Mouse (Mus musculus) testis, postnatal 14 days (tissue): Measurements from ENCODE around the gene Col4a2.

Experiments used
- DNase-seq: peaks from one replicate; pipeline ENCODE4 v3.0.0; 2021; ENCODE audit warnings: low spot score

The Col4a2 gene

DNA sequence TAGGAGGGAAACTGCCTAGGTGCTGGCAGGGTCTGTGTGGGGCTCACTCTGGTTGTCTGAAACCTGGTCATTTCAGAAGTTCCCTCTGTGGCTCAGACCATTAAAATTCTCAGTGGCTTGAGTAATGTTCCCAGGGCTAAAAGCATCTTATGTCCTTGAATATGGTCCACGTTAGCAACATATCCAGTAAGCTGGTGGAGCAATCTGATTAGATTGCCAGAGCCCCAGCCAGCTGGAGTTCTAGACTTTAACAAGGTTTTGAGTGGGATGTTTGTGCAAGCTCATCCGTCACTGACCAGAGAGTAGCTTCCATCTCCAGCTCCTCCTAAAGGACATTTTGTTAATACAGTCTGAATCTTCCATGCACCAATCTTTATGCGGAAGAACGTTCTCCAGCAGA, 72.2 kb downstream of the Col4a2 start:
- DNase-seq: no peak

- DNase-seq: no peak
These were observed 72.8 kb downstream of the Col4a2 start for GRCm38 (mm10) chr8:11385272-11385905.

- no peak for DNase-seq
These were observed 74.7 kb downstream of the Col4a2 start for GRCm38 (mm10) chr8:11387282-11387681.

- no peak for DNase-seq
These were observed 76.9 kb downstream of the Col4a2 start for GRCm38 (mm10) chr8:11389275-11390050.

- peak; percentile 54 for DNase-seq
These were observed 80.1 kb downstream of the Col4a2 start for GRCm38 (mm10) chr8:11392739-11393138.

GRCm38 (mm10) chr8:11393161-11393560, 80.6 kb downstream of the Col4a2 start:
- DNase-seq: no peak

- no peak for DNase-seq
These were observed 81.0 kb downstream of the Col4a2 start for GRCm38 (mm10) chr8:11393607-11394006.

DNA sequence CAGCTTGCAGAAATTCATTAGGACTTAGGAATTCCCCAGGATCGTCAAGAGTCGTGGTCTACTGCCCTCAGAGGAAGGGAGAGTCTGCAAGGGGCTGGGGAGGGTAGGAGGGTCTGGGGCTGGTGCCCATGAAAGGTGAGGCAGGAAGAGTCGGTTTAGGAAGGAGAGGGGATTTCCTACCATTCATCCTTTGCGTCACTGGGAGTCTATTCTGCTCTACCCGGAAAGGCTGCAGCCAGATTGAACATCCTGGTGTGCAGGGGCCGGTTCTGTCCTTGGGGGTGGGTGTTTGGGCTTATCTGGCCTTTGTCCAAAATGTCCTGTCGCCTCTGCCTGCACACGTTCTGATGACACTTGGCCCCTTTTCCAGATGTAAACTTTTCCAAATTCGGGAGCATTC, 82.2 kb downstream of the Col4a2 start:
- DNase-seq: no peak

GRCm38 (mm10) chr8:11395601-11396000, 83.0 kb downstream of the Col4a2 start:
- no peak for DNase-seq

GRCm38 (mm10) chr8:11396111-11396510, 83.5 kb downstream of the Col4a2 start:
- DNase-seq: no peak

DNA sequence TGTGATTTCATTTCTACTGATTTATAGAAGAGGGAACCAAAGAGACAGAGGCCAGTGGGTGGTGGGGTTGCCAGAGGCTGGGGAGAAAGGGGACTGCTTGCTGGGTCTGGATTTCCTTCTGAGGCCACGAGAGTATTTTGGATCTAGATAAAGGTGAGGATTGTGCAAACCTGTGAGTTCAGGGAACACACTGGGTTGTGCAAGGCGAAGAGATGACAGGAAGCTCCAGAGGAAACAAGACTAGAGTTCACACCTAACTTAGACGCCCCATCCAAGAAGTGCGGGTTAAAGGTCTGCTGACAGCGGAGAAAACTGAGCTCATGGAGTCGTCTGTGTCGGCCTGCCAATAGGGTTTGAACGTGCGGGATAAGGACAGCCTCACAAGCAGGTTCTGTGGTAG, 84.5 kb downstream of the Col4a2 start:
- no peak for DNase-seq

GRCm38 (mm10) chr8:11399706-11400105, 87.1 kb downstream of the Col4a2 start:
- DNase-seq: no peak

GRCm38 (mm10) chr8:11400244-11400643, 87.6 kb downstream of the Col4a2 start:
- no peak for DNase-seq

- DNase-seq: no peak
These were observed 88.6 kb downstream of the Col4a2 start for GRCm38 (mm10) chr8:11401183-11401582.

DNA sequence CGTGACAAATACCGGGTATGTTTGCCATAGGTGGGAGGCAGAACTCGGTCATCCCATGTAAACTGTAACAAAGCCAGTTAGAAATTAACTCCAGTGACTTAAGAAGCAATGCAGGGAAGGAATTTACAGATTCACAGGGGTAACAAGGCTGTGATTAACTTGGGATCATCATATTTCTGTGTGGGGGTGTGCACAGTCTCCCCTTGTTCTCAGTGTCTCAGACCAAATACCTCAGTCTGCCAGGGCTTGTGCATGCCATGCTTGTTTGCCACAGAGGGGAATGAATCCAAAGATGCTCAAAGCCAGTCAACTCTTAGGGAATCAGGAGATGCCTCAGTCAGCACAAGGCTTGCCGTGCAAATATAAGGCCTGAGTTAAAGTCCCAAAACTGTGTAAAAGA, 89.6 kb downstream of the Col4a2 start:
- no peak for DNase-seq

GRCm38 (mm10) chr8:11403813-11404212, 91.2 kb downstream of the Col4a2 start:
- DNase-seq: no peak

- DNase-seq: no peak
These were observed 92.0 kb downstream of the Col4a2 start for GRCm38 (mm10) chr8:11404614-11405013.

DNA sequence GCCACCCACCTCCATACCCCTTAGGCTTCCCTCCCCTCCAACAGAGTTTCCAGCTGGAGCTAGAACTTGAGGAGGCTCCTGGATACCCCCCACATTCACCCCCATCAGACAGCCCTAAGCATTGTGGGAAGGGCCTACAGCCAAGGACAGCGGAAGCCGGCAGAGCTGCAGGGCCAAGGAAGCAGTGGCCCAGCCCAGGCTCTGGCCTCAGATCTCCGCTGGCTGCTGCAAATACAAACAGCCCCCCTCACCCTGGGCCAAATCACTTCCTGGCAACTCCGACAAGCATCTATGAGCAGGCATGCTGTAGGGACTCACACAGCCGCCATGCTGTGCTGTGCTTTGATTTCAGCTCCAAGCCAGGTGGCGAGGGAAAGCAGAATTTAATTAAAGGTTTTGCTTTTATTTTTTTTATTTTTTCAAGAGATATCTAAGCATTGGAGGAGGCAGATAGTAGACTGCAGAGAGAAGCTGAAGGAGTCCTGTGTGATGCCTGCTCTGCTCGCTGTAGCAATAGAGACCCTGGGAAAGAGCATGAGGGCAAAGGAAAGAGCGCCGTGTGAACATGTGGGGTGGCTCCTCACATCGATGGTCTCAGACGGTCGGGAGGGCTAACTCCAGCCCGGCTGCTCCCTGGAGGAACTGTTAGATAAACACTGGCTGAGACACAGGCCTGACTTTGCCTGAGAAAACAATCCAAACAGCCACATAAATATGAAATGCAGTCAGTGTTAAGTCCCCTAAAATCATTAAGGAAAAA, 93.3 kb downstream of the Col4a2 start:
- peak; percentile 69 for DNase-seq

DNA sequence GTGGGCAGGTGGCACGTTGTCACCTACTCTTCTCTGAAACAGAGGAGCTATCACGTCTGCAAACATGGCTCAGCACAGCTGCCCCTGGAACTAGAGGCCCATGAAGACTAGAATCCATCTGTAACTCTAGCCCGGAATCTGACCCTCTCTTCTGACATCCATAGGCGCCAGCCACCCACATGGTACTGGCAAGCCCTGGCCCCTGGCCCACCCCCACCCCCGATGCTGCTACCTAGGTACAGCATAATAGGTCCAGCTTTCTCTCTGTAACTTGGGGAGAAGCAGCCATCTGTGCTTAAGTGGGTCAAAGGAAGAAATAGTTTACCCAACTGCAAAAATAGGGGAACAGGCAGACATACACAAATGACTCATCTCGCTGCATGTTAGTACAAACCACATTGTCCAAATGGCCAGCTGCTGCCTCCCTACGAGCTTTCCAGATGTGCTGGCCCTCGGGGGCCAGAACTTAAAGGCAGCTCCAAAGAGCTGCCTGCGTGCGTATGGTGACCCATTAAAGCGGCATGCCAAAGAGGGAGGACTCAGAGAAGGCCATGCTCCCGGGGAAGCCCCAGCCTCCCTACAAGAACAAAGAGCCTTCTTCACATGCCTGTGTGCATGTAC, 99.0 kb downstream of the Col4a2 start:
- no peak for DNase-seq

DNA sequence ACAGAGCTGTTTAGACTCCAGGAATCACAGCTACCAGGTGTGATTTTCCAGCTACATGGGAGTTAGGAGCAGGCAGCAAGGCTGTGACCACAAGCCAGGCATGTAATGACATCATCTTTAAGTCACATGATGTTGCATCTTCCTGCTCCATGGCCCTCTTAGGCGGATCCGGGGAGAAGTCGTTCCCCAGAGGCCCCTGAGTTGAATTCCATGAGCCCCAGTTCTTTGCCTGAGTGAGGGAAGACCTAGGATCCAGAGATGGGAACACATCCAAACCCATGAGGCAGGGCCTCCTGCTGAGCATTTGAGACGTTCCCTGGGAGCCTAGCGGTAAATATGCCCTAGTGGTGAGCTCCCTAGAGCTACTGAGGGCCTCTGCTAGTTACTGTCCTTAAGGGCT, 99.8 kb downstream of the Col4a2 start:
- DNase-seq: no peak

GRCm38 (mm10) chr8:11414304-11414703, 101.7 kb downstream of the Col4a2 start:
- no peak for DNase-seq

GRCm38 (mm10) chr8:11415089-11415488, 102.5 kb downstream of the Col4a2 start:
- no peak for DNase-seq

DNA sequence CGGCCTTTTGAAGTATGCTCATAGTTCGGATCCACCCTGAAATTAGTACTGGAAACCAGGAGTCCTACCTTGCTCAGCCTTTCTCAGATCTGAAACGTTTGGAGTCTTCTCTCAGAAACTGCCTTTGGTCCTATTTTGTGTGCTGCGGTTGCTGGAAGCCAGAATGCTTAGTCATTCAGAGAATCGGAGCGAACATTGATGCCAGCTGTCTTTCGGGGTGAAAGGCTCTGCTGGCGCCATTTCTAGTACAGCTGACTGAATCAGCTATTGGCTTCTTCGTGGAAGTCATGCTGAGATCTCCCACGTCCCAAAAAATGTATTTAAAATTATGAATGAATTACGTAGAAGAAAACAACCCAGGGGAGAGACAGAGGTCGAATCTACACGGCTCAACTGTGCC, 105.2 kb downstream of the Col4a2 start:
- no peak for DNase-seq
